Mouse (Mus musculus): ENCODE data around the gene Cacfd1. TPM values are rescaled to one million over a fixed set of nuclear protein-coding genes. Genes with fewer than 3 reads are reported as not detected.

Gene Cacfd1
- total RNA-seq, 2 experiments from 2014 or later = 39.5 to 44.1 TPM

DNA sequence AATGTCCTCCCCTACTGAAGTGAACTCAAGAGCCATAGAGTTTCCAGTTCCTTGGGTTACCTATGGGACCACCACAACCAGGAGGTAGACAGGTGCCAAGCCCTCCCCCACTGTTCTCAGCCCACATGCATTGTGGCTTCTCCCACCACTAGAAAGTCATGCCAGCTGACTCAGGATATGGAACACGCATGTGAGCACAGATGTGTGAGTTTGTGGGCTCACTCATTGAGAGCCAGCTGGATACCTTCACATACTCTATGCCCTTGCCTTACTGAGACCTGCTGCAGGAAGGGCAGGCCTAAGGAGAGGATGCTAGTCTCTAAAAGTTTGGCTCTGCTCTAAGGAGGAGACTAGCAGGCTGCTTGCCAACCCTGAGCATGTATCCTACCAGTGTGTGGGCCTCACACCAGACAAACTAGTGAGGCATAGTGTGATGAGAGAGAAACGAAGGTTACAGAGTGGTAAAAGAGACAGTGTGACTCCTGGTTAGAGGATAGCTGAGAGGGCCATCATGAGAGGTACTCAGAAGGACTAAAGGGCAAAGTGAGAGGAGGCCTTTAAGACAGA, 60.6 kb downstream of the Cacfd1 start:
- DNase-seq (ENCODE audit: extremely low spot score in 1 of 2, low spot score in 1 of 2) = no peak

Other genes starting within 250 kb of the Cacfd1 start
- gene Abo, start 144.9 kb upstream of the Cacfd1 start, total RNA-seq (2021) = not detected
- gene Surf6, start 107.0 kb upstream of the Cacfd1 start, total RNA-seq (2021) = 10 to 100 TPM; 25.1 to 26.4 TPM
- 10 to 100 TPM; 41.1 to 48.8 TPM for gene Med22, start 99.2 kb upstream of the Cacfd1 start, total RNA-seq (2021)
- 100 to 1,000 TPM; 260 to 281 TPM for gene Rpl7a, start 99.2 kb upstream of the Cacfd1 start, total RNA-seq (2021)
- gene Surf2, start 93.6 kb upstream of the Cacfd1 start, total RNA-seq (2021) = 10 to 100 TPM; 31.1 to 37.2 TPM
- 10 to 100 TPM; 91.6 to 94.9 TPM for gene Surf1, start 93.4 kb upstream of the Cacfd1 start, total RNA-seq (2021)
- gene Surf4, start 76.0 kb upstream of the Cacfd1 start, total RNA-seq (2021) = 10 to 100 TPM; 52.6 to 60.2 TPM
- under 1 TPM; 0.27 to 0.75 TPM for gene Stkld1, start 75.9 kb upstream of the Cacfd1 start, total RNA-seq (2021)
- 10 to 100 TPM; 58.4 to 60.4 TPM for gene Rexo4, start 45.5 kb upstream of the Cacfd1 start, total RNA-seq (2021)
- 1 to 10 TPM in 1 of 2 experiments, under 1 TPM in 1; 0.92 to 1.7 TPM for gene Adamts13, start 36.5 kb upstream of the Cacfd1 start, total RNA-seq (2021)
- 10 to 100 TPM; 40.1 to 40.4 TPM for gene Slc2a6, start 18.1 kb downstream of the Cacfd1 start, total RNA-seq (2021)
- under 1 TPM; 0.61 to 0.71 TPM for gene Mymk, start 62.3 kb downstream of the Cacfd1 start, total RNA-seq (2021)
- 10 to 100 TPM; 10.9 to 12.7 TPM for gene Adamtsl2, start 69.5 kb downstream of the Cacfd1 start, total RNA-seq (2021)
- gene Fam163b, start 132.6 kb downstream of the Cacfd1 start, total RNA-seq (2021) = 100 to 1,000 TPM; 119 to 162 TPM
- under 1 TPM; 0.54 TPM for gene Dbh, start 155.3 kb downstream of the Cacfd1 start, total RNA-seq (2021)
- 10 to 100 TPM in 1 of 2 experiments, 1 to 10 TPM in 1; 9.8 to 11.0 TPM for gene Sardh, start 238.4 kb downstream of the Cacfd1 start, total RNA-seq (2021)

Data from layer of hippocampus, postnatal 25 days (tissue).